Mouse (Mus musculus) bone marrow, adult 2 months (tissue): ENCODE measurements at regions not wholly inside any gene's neighbourhood (a gene's known extent, or its start where the extent isn't known, plus 50 kb on each side); places are given as distances from the start of the nearest gene placed in this dataset.

Experiments
- H3K27ac ChIP-seq: fragments of 200-500 bp; 2 replicates; pipeline ENCODE4 v1.5.1; 2012; ENCODE audit warnings: low read depth, mild to moderate bottlenecking, control low read depth, inconsistent platforms, low read length; ENCODE audit not compliant: control insufficient read depth, poor library complexity, insufficient read depth
- H3K4me1 ChIP-seq: fragments of 200-500 bp; 2 replicates; pipeline ENCODE4 v1.6.1; 2011; ENCODE audit warnings: low read length; ENCODE audit not compliant: control insufficient read depth, insufficient read depth
- H3K4me3 ChIP-seq: fragments of 200-500 bp; replicated peaks from 2 replicates; pipeline ENCODE3; 2011; ENCODE audit warnings: mild to moderate bottlenecking, low read depth, low read length, control low read depth; ENCODE audit not compliant: control insufficient read depth
- CTCF ChIP-seq: fragments of 200-500 bp; IDR thresholded peaks from 2 replicates; pipeline ENCODE4 v1.5.1; 2011; ENCODE audit warnings: low read length, control low read depth; ENCODE audit not compliant: control insufficient read depth, insufficient read depth
- POLR2A ChIP-seq: fragments of 200-500 bp; IDR thresholded peaks from 2 replicates; pipeline ENCODE4 v1.6.1; 2011; ENCODE audit warnings: low read depth, mild to moderate bottlenecking, control low read depth, low read length, borderline replicate concordance; ENCODE audit not compliant: control insufficient read depth
- WGBS: fragments of 180-500 bp; shearing (Covaris S2); methylation state at CpG from one replicate; pipeline ENCODE4 v1.1.7; 2018; 5-methylcytosine and 5-hydroxymethylcytosine counted together

DNA sequence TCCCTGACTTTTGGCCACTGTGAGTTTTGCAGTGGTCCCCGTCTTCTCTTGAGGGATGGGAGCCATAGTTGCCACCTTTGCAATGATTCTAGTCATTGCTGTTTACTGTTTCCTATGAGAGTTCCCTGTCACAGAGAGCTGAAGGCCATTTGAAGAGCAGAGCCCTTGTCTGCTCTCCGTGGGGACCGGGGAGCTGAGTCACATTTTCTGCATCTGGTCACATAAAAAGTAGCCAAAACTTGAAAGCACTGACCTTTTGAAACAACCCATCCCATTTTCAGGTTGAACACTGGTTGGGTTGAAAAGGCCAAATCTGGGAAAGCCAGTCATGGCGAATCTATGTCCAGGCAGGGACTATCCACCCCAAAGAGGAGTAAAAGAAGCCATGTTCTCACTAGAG lies 387.9 kb upstream of the Mki67 start:
- H3K4me3 ChIP-seq = no peak overlapping the region
- TF ChIP-seq POLR2A (no peak), CTCF (no peak)
- H3K27ac ChIP-seq = no peak overlapping the region
- no peaks in the 10 kb centered on the region for H3K4me1 ChIP-seq
- 80% methylated on average over 4 of the region's 4 CpGs for WGBS

DNA sequence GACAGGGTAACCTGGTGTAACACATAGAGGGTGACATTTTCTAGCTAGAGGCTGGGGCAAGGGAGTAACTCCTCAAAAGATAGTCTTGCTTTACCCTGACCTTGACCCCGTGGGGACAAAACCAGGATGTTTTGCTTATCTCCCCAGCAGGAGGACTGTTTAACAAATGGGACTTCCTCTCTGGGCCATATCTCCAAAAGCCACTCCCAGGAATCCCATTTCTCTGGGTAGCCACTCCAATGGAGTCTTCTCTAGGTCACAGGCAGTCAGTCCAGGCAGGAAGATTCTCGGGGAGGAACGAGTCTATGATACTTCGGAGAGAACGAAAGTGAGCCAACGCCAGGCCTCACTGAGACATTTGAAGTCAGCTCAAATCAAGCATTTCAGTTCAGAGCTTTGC lies 396.0 kb upstream of the Mki67 start:
- WGBS = 59% methylated on average over 6 of the region's 6 CpGs
- H3K27ac ChIP-seq = no peak overlapping the region
- no peaks in the 10 kb centered on the region for H3K4me1 ChIP-seq
- H3K4me3 ChIP-seq = no peak overlapping the region
- no peak for TF ChIP-seq POLR2A
- TF ChIP-seq CTCF = no peak

DNA sequence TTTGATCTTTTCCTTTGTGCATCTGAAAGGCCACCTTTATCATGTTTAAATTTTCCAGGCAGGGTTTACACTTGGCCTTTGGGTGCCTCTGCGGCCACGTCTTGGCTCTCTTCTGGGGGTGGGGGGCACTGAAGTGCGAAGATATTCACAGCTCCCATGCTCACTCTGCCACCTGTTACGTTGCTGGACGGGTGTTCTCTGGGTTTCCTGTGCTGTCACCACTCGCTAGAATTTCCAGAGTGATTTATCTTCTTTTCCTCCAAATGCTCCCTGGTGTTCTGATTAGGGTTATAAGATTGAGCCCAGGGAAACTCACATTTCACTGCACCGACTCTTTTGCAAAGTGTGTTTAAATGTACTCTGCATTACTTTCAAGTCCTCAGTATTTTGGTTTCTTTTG lies 404.8 kb upstream of the Mki67 start:
- 15% methylated on average over 7 of the region's 7 CpGs for WGBS

GRCm38 (mm10) chr7:136121406-136121805 lies 405.2 kb upstream of the Mki67 start:
- Histone ChIP-seq H3K4me1 (no peaks in the 10 kb centered on the region), H3K4me3 (no peak overlapping the region), H3K27ac (no peak overlapping the region)
- TF ChIP-seq CTCF (no peak), POLR2A (no peak)
- WGBS = 65% methylated on average over 1 of the region's 1 CpGs

More for the DNA sequence above, 404.8 kb upstream of the Mki67 start:
- no peak for TF ChIP-seq CTCF
- no peak for TF ChIP-seq POLR2A
- no peak overlapping the region for H3K27ac ChIP-seq
- no peak overlapping the region for H3K4me3 ChIP-seq
- no peaks in the 10 kb centered on the region for H3K4me1 ChIP-seq

GRCm38 (mm10) chr7:136124786-136125185 lies 408.6 kb upstream of the Mki67 start:
- TF ChIP-seq POLR2A = no peak
- no peak for TF ChIP-seq CTCF
- Histone ChIP-seq H3K27ac (no peak overlapping the region), H3K4me3 (no peak overlapping the region), H3K4me1 (no peaks in the 10 kb centered on the region)
- WGBS = 48% methylated on average over 2 of the region's 2 CpGs

DNA sequence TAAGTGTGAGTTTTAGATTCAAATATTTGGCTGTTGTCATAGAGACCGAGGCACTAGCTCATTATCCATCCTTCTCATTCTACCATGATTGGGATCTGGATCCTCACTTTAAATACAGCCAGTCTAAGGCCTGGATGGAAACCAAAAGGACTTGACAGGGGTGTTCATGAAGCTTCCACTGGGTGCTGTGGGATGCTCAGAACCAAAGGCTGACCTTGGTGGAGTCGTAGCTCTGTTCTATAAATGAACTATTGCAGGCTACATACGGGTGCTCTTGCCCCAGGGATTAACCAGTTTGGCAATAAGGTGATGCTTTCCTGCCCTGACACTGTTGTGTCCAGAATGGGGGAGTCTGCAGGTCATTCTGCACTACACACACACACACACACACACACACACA lies 410.2 kb upstream of the Mki67 start:
- Histone ChIP-seq H3K4me3 (no peak overlapping the region), H3K4me1 (no peaks in the 10 kb centered on the region), H3K27ac (no peak overlapping the region)
- 81% methylated on average over 3 of the region's 3 CpGs for WGBS
- TF ChIP-seq CTCF (no peak), POLR2A (no peak)

DNA sequence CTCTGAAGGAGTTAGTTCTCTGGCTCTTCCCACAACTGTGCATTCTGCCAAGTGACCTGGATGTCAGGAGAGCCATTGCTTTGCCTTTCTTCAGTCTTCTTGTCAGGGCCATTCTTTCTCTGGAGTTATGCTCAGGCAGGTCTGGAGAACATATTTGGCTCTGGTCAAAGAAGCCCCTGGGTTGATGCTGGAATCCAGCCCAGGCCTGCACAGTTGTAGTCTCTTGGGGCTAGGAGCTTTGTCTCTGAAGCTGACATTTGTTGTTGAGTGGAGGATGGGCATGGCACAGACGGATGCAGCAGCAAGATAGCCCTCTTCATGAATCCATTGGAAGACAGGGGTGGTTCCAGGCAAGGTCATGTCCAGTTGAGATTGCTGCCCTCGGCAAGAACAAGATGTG lies 411.4 kb upstream of the Mki67 start:
- no peak overlapping the region for H3K4me3 ChIP-seq
- no peaks in the 10 kb centered on the region for H3K4me1 ChIP-seq
- 68% methylated on average over 2 of the region's 2 CpGs for WGBS
- TF ChIP-seq CTCF (no peak), POLR2A (no peak)
- H3K27ac ChIP-seq = no peak overlapping the region

GRCm38 (mm10) chr7:136129721-136130123 lies 413.6 kb upstream of the Mki67 start:
- Histone ChIP-seq H3K4me3 (no peak overlapping the region), H3K4me1 (no peaks in the 10 kb centered on the region), H3K27ac (no peak overlapping the region)
- 77% methylated on average over 7 of the region's 7 CpGs for WGBS
- TF ChIP-seq CTCF (no peak), POLR2A (no peak)

DNA sequence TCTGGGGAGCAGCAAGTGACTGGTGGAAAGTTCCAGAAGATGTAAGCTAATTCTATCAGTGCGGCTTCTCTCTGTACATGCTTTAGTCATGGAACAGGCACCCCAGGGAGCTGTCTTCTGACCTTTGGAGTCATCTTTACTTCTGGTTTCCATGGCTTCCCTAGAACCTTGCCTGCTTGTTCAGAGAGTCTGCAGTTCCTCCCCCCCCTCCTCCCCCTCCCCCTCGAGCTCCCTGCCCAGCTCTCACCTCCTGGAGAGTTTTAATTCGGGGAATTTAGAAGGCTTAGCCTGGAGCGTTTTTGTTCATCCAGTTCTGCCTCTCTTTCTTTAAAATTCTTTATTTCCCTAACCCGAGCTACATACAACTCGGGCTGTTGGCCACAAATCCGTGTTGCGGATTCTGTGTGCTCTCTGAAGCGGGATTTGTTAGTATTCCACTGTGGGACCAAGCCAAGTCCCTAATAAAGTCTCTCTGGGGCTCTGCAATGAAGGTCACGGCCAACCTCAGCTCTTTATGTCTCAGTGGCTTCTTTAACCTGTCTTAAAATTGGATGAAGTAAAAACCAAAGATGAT lies 414.6 kb upstream of the Mki67 start:
- Histone ChIP-seq H3K4me3 (no peak overlapping the region), H3K4me1 (no peaks in the 10 kb centered on the region), H3K27ac (no peak overlapping the region)
- TF ChIP-seq POLR2A (no peak), CTCF (no peak)
- WGBS = 68% methylated on average over 10 of the region's 10 CpGs
